Mouse (Mus musculus): Measurements from ENCODE around the gene Mrps25. TPM values are rescaled to one million over a fixed set of nuclear protein-coding genes. Genes with fewer than 3 reads are reported as not detected.

Gene Mrps25
- total RNA-seq, 2 experiments from 2014 or later, result 30.3 to 34.0 TPM

- no peak for DNase-seq
Observed at GRCm38 (mm10) chr6:92126861-92127468, 56.9 kb downstream of the Mrps25 start.

- DNase-seq, result no peak
Observed at GRCm38 (mm10) chr6:92124547-92124946, 59.3 kb downstream of the Mrps25 start.

Other genes with a start within 250 kb of the Mrps25 start
- gene Fgd5, start 205.2 kb downstream of the Mrps25 start, total RNA-seq (2021), result 10 to 100 TPM; 12.7 to 16.1 TPM
- gene Nr2c2, start 92.6 kb downstream of the Mrps25 start, total RNA-seq (2021), result 10 to 100 TPM; 27.5 to 32.6 TPM
- 10 to 100 TPM; 16.6 to 16.8 TPM for gene Rbsn, start 30.9 kb upstream of the Mrps25 start, total RNA-seq (2021)
- gene Trh, start 60.6 kb upstream of the Mrps25 start, total RNA-seq (2021), result not detected